Mouse (Mus musculus) NIH3T3 (cell line): ENCODE measurements around the gene Trappc3l.

Source experiments
- DNase-seq: peaks from one replicate; pipeline ENCODE4 v3.0.0-alpha.2; 2012; ENCODE audit warnings: low read depth

Trappc3l gene

DNA sequence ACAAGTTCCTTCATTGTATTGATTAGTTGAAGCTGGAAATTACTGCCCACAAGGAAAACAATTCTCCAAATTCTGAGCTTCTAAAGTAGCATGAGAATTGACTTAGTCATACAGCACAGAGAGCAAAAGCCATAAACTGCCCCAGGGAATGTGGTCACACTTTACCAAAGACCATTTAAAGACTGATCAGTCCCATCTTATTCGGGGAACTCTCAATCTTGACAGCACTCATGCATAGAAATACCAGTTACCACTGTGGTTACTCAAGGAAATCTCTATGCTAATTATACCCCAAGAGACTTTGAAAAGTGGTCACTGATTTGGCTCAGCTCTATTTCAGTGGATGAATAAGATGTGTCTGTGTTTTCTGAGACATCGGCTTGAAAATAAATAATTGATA lies 57.8 kb downstream of the Trappc3l start:
- DNase-seq, result peak; percentile 39

DNA sequence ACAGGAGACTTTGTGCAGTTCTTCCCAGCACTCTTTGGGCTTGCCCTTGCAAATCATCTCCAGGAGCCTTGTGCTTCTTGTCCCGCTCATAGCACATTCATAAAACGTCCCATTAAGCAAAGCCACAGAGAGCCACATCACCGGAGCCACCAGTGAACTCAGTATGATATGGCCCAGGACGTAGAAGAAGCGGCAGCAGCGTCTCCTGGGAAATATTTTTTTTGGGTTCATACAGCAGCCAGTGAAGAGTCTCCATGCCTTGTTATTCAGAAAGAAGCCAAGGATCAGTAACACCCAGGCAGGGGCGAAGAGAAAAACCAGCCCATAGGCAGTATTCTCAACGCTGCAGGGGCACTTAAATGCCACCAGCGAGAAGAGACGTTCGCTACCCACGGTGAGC lies 58.6 kb downstream of the Trappc3l start:
- no peak for DNase-seq

DNA sequence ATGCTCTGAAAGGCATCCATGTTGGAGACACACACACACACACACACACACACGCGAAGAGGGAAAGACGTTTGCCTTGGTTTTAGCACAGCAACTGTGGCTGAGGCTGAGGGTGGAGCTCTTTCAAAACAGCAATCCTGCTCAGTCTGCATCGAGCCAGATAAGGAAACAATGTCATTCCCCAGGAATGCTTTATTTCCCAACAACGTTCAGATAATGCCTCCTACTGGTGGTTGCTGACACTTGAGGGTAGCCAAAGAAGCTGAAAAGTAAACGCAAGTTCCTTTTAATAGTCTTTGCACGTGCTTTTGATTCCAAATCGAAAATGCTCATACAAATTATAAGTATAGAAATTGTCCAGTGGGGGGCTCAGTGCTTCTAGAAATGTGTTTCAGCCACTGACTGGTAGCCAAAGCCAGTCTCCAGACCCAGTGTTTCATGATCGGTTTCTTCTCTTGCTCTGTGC lies 59.1 kb downstream of the Trappc3l start, which contains the start of gene Calhm5:
Gene Calhm5, minus strand, starts transcription at position 102 of the 466 bp plus-strand sequence.
- peak; percentile 95 for DNase-seq

DNA sequence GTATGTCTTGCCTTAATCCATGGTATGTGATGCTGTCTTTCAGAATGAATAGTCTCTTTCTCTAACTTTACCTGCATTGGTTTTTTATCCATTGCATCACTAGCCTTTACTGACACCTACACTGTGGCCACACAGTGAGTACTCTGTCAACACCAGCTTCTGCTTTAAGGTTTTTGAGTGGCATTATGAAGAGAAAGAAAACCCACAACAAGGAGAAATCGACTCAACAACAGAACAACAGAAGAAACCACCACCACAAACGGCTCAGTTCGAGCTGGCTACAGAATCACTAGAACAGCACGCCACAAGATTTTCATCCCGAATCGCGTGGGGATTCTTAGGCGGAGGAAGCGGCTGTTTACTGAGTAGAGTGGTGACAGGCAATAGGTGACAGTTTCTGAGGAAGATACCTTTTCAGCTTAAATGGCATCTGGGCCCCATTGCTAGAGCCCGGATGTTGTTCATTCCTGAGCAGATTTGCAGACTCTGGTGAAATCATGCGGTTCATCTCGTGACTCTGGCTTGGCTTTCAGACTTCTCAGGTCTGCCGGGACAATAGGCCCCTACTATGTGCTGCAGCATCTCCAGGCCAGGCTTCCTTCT lies 73.6 kb downstream of the Trappc3l start:
- no peak for DNase-seq

DNA sequence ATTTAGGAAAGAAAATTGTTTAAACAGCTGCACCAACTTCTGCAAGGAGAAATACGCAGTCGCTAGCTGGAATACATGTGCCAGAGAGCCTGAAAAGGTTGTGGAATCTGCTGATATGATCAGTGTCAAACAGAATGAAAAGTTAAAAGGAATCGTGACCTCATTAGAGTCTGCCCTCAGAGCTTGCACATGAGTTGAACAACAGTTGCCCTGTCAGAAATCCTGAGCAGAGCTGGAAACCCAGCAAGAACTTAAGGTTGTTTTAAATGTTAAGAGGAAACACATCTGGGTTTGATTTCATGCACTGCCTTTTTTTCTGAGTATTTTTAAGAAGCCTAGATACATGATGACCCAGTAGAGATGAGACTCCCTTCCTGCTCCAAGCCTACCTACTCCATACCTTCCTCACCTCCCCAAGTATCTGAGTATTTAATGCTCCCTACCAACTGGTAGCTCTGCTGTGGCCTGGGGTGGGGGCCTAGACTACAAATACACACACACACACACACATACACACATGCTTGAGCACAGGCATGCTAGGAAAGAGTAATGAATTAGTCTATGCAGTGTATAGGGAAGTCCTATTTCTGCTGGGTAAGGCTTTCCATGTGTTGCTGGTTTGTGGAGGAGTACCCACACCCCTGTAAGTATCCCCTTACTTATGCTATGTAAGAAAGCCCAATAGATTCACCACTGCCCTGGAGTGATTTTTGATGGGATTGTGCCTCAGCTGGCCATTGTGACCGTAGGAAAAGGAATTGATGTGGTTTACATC lies 74.8 kb downstream of the Trappc3l start:
- DNase-seq, result peak; percentile 56

DNA sequence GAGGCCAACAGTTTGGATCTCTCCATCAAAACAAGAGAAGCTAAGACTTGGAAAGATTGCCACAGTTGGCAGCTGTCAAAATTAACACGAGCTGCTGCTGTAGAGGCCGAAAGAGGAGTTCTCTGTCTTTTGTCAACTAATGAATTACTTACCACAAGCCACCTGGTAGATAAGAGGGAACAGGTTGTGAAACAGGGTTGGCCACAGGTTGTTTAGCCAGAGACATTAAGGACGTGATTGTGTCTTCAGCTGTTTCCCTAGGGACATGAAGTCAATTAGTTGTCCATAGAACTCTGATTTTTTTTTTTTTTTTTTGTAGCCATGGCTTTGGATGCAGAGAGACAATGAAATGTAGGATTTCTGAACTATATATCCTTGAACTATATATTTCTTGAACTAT lies 79.7 kb downstream of the Trappc3l start:
- no peak for DNase-seq

DNA sequence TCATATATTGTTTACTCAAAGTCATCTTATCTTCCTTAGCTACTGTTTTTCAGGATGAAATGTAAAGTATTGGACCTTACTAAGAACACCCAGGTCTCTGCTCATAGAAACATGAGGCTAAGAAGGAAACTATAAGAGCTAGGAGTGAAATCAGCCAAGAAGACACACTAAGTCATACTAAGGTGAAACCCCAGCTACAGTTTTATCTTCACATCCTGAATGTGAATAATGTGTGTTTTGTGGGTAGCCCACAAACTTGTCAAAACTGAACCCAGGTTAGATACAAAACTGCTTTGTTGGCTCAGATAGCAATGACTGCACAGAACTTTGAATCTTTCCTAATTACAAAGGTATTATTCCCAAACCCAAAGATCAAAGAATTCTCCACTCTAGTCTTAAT lies 80.4 kb downstream of the Trappc3l start:
- no peak for DNase-seq

DNA sequence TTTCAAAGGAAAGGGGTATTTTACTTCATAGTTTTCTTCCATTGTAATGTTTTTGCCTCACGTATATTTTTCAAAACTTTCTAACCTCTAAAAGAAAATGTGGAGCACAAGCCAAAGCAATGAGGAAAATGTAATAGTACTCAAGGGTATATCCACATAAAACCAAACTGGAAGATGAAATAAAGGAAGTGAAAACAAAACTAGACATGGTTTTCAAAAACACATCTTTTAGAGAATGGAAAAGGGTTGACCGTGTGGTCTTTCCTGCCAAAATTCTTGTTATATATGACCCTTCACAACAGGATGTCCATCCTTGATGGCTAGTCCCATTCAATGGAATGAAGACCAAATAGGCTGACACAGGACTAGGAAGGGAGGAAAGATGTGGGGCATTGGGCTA lies 81.0 kb downstream of the Trappc3l start:
- DNase-seq, result no peak

DNA sequence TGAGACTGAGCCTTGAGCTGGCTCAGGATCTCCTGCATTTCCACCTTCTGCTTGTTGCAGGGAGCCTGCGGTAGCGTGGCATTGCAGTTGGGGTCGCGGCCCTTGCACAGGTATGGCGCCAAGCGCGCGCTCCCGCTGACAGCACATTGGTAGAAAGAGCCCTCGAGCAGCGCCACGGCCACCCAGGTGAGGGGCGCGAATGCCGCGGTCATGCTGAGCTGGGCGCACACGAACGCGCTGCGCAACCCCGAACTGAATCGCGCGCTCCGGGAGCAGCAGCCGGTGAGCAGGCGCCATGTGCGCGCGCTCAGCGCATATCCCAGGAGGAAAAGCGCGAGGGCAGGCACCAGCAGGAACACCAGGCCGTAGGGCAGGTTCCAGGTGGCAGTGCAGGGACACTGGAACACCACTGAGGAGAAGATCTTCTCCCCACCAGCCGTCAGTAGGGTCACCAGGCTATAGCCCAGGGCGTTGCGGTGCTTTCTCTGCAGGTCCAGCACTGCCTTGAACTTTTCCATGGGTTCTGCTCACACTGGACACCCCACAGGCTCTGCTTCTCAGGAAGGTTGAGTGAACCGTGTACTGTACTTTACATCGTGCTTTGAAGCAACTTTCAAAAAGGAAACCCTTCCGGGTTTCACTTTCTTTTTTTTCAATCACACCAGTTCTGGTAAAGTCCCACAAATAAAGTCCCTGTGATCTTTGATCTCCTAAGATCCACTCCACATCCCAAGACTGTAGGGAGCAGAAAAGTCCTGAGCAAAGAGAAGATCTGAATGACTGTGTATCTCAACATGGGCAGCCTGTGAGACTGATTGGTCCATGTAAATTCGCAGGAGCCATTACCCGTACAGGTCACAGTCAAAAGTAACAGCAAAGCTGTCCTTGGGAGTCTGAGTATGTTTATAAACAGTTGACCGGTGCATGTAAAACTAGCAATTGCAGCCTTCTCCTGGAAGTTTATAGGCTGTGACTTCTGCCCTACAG lies 90.3 kb downstream of the Trappc3l start, which contains the start of gene Calhm6:
Gene Calhm6, minus strand, starts transcription at position 593 of the 987 bp plus-strand sequence.
- DNase-seq, result no peak

DNA sequence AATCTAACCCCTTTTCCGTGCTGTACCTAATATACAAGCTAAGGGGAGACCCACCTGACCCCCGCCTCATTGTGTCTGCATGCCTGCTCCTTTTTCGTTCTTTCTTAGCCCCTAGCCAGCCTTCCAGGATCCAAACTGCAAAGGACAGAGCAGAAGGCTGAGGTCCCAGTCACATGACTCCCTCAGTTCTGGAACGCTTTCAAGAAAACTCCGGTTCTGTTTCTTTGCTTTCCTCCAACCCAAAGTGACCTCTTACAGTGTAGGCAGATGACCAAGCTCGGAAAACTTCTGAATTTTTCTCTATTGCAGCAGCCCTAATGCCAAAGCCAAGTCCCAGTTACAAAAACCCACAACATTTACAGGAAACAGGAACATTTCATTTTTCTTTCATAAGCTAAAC lies 91.0 kb downstream of the Trappc3l start:
- DNase-seq, result peak; percentile 83

DNA sequence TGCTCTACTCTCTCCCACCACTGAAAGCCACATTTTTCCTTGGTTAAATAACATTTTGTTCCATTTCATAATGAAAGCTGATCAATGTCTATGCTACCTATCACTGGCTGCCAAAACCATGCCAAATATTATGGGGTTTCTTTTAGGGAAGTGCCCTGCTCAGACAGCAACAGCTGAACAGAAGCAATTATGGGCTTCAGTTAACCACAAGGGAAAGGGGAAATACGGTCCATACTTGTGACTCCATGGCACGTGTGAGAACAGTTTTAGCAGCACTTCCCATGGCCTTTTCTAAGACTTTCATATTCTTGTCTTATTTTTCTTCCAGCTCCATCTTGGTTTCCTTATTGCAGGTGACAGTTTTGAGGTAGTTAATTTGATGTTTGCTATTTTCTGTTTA lies 94.0 kb downstream of the Trappc3l start:
- no peak for DNase-seq

DNA sequence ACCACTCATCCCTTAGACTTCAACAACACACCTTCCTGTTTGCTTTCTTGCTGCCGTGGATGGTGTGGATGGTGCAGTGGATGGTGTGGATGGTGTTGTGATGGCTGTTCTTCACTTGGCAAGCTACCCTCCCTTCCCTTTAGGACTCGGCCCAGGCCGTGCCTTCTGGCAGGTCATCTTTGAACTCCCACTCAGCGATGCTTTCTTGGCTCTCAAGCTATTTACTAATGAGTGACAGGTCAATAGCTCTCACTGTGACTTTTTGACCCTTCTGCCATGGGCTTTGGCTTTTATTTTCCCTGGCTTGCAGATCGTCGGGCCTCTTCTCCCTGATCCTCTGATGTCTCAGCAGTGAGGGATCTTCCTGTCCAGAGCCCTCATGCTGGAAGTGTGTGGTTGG lies 99.0 kb downstream of the Trappc3l start:
- DNase-seq, result no peak

DNA sequence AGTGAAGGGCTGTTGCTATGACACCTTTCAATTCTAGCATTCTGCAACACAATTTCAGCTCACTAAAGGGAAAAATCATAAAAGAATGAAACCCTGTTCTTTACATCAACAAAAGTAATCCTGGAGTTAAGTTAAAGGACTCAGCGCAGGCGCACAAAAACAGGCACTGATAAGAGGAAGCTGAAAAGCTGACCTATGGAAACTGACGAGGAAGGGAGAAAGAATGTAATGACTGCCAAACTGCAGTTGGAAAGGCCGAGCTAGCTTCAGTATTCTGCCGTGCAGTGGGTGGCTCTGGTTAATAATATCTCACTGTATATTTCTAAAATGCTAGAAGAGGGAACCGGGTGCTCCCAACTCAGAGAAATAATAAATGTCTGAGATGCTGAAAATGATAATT lies 100.6 kb downstream of the Trappc3l start:
- DNase-seq, result no peak

DNA sequence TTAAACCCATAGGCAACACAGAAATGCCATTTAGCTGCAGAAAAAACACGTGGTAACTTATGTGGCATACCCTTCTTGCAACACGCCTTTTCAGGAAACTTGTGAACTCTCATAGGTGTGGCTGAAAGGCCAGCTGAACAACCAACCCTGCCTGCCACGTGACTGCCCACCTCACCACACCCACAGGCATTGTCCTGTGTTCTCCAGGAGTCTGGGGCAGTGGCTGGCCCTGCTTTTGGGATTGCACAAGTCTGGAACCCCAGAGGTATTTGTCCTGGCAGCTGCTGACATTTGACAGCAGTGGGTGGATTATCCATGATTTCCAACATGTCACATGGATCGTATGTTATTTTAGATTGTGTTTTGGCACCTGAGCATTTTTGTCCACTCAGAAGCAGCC lies 102.4 kb downstream of the Trappc3l start:
- no peak for DNase-seq

DNA sequence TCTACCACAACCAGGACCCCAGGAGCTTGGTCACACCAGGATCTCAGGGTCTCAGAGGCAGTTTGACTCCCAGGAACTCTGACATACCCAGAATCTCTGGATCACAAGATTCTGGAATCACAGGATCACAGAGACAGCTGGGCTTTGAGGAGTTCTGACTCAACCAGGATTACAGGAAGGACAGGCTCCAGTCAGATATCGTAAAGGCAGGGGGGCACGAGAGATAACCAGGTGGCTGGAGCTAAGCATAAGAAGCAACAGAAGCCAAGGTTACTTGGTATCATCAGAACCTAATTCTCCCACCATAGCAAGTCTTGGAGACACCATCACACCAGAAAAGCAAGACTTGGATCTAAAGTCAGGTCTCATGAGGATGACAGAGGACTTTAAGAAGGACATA lies 104.3 kb downstream of the Trappc3l start:
- no peak for DNase-seq

DNA sequence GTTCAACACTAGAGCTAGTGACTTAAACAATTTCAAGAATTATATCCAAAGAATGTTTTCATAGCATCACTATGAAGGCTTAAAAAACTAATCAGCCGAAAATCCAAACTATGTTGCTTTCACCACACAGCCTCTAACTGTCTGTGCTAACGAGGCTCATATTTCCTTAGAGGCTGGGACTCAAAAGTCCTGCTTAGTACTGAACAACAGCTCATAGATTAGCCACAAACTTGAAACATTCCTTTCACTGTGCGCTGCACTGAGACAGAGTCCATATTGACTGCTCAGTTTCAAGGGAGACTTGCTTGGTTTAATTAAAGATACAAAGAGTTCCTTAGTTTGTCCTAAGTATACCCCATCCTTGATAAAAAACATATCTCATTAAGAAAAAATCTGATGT lies 112.4 kb downstream of the Trappc3l start:
- no peak for DNase-seq

DNA sequence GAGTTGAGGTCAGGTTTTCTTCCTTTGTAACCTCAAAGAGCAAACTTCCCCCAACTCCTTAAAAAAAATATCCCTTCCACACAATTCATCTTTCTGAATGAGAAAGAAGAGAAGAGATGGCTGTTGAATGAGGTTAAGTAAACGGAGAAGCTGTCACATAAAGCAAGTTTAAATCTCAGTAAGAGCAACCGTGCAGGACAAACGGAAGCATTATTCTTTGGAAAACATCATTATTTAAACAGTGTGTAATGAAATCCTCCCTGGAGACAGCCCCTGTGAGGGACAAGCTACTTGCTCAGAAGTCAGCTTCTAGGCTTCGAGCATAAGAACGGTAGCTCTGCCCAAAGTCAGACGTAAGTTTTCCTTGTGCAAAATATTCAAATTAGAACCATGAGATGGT lies 113.1 kb downstream of the Trappc3l start:
- no peak for DNase-seq

DNA sequence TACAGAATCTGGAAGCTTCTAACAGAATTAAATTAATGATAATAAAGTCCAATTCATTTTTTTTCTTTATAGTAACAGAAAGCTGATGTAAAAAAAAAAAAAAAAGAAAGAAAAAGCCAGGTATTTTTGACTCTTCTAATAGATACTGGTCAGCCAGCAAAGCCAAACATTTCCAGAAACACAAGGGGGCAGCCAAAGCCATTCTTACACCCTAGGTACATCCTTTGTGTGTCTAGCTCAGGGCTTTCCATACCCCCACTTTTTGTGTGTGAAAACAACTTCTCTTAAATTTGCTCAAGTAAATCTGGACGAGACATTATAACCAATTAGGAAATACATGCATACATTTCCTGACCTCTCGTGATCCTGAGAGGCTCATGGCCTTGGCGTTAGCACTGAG lies 114.4 kb downstream of the Trappc3l start:
- peak; percentile 73 for DNase-seq

DNA sequence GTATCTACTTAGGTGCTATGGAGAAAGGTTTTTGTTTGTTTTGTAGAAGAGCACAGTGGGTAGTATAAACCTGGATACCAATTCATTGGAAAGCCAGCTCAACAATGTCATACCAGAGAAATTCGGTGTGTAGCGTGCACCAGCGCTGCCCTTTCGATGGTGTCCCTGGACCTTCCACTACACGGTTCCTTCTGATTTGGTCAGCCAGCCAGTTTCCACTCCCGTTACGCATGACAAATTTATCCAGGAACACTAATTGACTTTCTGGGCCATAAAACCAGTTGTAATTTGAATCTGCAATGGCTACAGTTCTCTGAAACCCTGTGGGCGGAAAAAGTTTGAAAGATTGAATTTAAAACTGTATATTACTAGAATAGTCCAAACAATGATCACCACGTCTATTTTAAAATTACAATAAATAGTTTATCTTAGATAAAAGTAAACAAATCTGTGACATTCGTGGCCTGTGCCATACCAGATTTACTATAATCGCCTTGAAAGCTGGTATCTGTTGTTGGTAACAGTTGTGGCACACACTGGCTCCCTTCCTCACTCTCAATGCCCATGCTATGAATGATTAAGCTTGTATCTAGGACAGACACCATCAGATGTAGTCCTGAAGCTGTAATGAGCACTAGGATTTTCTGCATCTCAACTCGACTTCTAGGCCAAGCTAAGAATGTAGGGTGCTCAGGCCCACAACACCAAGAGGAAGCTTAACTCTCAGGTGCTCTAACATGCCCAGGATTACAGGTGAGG lies 118.6 kb downstream of the Trappc3l start:
- no peak for DNase-seq
